Mouse (Mus musculus) midbrain, embryonic 10.5 days (tissue): ENCODE data around the gene Taco1. TPM values are rescaled to one million over a fixed set of nuclear protein-coding genes. Genes with fewer than 3 reads are reported as not detected.
"Not testable (repeated sequence)": the region's sequence is repeated elsewhere in the genome, so short reads cannot be mapped to it uniquely, and the experiment has no call there.

Experiments
- DNase-seq: peaks from one replicate; pipeline ENCODE4 v3.0.0-alpha.2; 2017; ENCODE audit warnings: low spot score
- H3K27ac ChIP-seq: fragments of 300-500 bp; sonication (generic); replicated peaks from 2 replicates; pipeline ENCODE4 v1.5.1; 2016; ENCODE audit warnings: mild to moderate bottlenecking
- H3K27me3 ChIP-seq: fragments of 300-500 bp; sonication (generic); 2 replicates; pipeline ENCODE4 v1.6.1; 2016; ENCODE audit warnings: low read depth, mild to moderate bottlenecking; ENCODE audit not compliant: poor library complexity, severe bottlenecking
- H3K36me3 ChIP-seq: fragments of 300-500 bp; sonication (generic); 2 replicates; pipeline ENCODE4 v1.6.1; 2016; ENCODE audit warnings: mild to moderate bottlenecking, moderate library complexity
- H3K4me1 ChIP-seq: fragments of 300-500 bp; sonication (generic); 2 replicates; pipeline ENCODE4 v1.6.1; 2016
- H3K4me3 ChIP-seq: fragments of 300-500 bp; sonication (generic); 2 replicates; pipeline ENCODE4 v1.5.1; 2016; ENCODE audit warnings: mild to moderate bottlenecking, moderate library complexity
- H3K9me3 ChIP-seq: fragments of 300-500 bp; sonication (generic); replicated peaks from 2 replicates; pipeline ENCODE4 v1.6.1; 2016; ENCODE audit warnings: mild to moderate bottlenecking
- WGBS: fragments of 180-500 bp; shearing (Covaris S2); methylation state at CpG from one replicate; pipeline ENCODE4 v1.1.7; 2016; 5-methylcytosine and 5-hydroxymethylcytosine counted together
- polyA plus RNA-seq: library from polyadenylated mRNA; unstranded; fragments of >200 nt; fragmentation: Nextera tagmentation; extraction: Ambion mirVana; gene quantifications from 2 replicates; pipeline ENCODE4 v1.2.1, GENCODE M21; 2016

Gene Taco1
- polyA plus RNA-seq, result 13.7 and 14.1 TPM in 2 replicates

- H3K27ac ChIP-seq, result peak within 1 kb of the TSS; percentile 85
- H3K27me3 ChIP-seq, result no peaks in the 10 kb centered on the region
- peaks cover 10% of the 10 kb centered on the region for H3K36me3 ChIP-seq
- no peaks in the 10 kb centered on the region for H3K9me3 ChIP-seq
- peaks cover 13% of the 10 kb centered on the region for H3K4me1 ChIP-seq
- under 1% methylated on average over 49 of the region's 49 CpGs for WGBS
- peak; percentile 93 for DNase-seq
- H3K4me3 ChIP-seq, result peak within 1 kb of the TSS; percentile 83
These were observed at the start of gene Taco1 for GRCm38 (mm10) chr11:106065923-106066571. Taco1 (plus strand) TSS chr11:106066061.

GRCm38 (mm10) chr11:106016440-106016839 lies 49.4 kb upstream of the Taco1 start:
- Histone ChIP-seq H3K9me3 (no peaks in the 10 kb centered on the region), H3K4me1 (peaks cover 28% of the 10 kb centered on the region), H3K36me3 (no peaks in the 10 kb centered on the region), H3K27me3 (peaks cover 32% of the 10 kb centered on the region), H3K27ac (no peak overlapping the region), H3K4me3 (no peak overlapping the region)
- WGBS, result 85% methylated on average over 5 of the region's 5 CpGs
- DNase-seq, result no peak

GRCm38 (mm10) chr11:106020051-106020763 lies 45.7 kb upstream of the Taco1 start:
- no peaks in the 10 kb centered on the region for H3K9me3 ChIP-seq
- H3K4me1 ChIP-seq, result peaks cover 15% of the 10 kb centered on the region
- H3K4me3 ChIP-seq, result peak overlapping the region; percentile 58
- peaks cover 35% of the 10 kb centered on the region for H3K27me3 ChIP-seq
- peak; percentile 57 for DNase-seq
- under 1% methylated on average over 50 of the region's 50 CpGs for WGBS
- peak overlapping the region; percentile 49 for H3K27ac ChIP-seq
- H3K36me3 ChIP-seq, result no peaks in the 10 kb centered on the region

GRCm38 (mm10) chr11:106025774-106026173 lies 40.1 kb upstream of the Taco1 start:
- WGBS, result 92% methylated on average over 3 of the region's 3 CpGs
- Histone ChIP-seq H3K9me3 (no peaks in the 10 kb centered on the region), H3K4me1 (no peaks in the 10 kb centered on the region; the same call in 1 of the 2 replicates), H3K27ac (no peak overlapping the region), H3K4me3 (no peak overlapping the region), H3K36me3 (0 out of 2 replicates have a peak, but pooled peaks cover 3% of the 10 kb centered on the region), H3K27me3 (peaks cover 14% of the 10 kb centered on the region)
- DNase-seq, result no peak

- H3K36me3 ChIP-seq, result 0 out of 2 replicates have a peak, but pooled peaks cover 3% of the 10 kb centered on the region
- no peak overlapping the region for H3K27ac ChIP-seq
- H3K4me3 ChIP-seq, result no peak overlapping the region
- no peaks in the 10 kb centered on the region for H3K4me1 ChIP-seq
- H3K9me3 ChIP-seq, result no peaks in the 10 kb centered on the region
- peak; percentile 47 for DNase-seq
- 41% methylated on average over 11 of the region's 11 CpGs for WGBS
- peaks cover 5% of the 10 kb centered on the region for H3K27me3 ChIP-seq
These were observed 39.3 kb upstream of the Taco1 start for GRCm38 (mm10) chr11:106026465-106027151.

- H3K27me3 ChIP-seq, result no peaks in the 10 kb centered on the region
- WGBS, result 90% methylated on average over 5 of the region's 5 CpGs
- DNase-seq, result no peak
- H3K36me3 ChIP-seq, result 0 out of 2 replicates have a peak, but pooled peaks cover 3% of the 10 kb centered on the region
- no peaks in the 10 kb centered on the region for H3K4me1 ChIP-seq
- 0 out of 2 replicates have a peak, but pooled peaks cover 3% of the 10 kb centered on the region for H3K9me3 ChIP-seq
- H3K27ac ChIP-seq, result no peak overlapping the region
- H3K4me3 ChIP-seq, result no peak overlapping the region
These were observed 38.3 kb upstream of the Taco1 start for GRCm38 (mm10) chr11:106027607-106028006.

GRCm38 (mm10) chr11:106032074-106032473 lies 33.8 kb upstream of the Taco1 start:
- H3K27me3 ChIP-seq, DNase-seq, H3K36me3 ChIP-seq, H3K9me3 ChIP-seq: not testable (repeated sequence)
- Histone ChIP-seq H3K4me1 (peaks cover 13% of the 10 kb centered on the region), H3K4me3 (peak overlapping the region; percentile 47), H3K27ac (peak overlapping the region; percentile 71; the same call in 1 of the 2 replicates)
- WGBS, result 40% methylated on average over 15 of the region's 25 CpGs

- peak; percentile 36 for DNase-seq
- 37% methylated on average over 11 of the region's 11 CpGs for WGBS
These were observed 32.4 kb upstream of the Taco1 start for GRCm38 (mm10) chr11:106033491-106033919.

GRCm38 (mm10) chr11:106034986-106035385 lies 30.9 kb upstream of the Taco1 start:
- Histone ChIP-seq H3K27me3 (no peaks in the 10 kb centered on the region), H3K36me3 (peaks cover 3% of the 10 kb centered on the region; the same call in 1 of the 2 replicates), H3K4me3 (no peak overlapping the region), H3K27ac (no peak overlapping the region), H3K4me1 (peaks cover 30% of the 10 kb centered on the region), H3K9me3 (0 out of 2 replicates have a peak, but pooled peaks cover 3% of the 10 kb centered on the region)
- WGBS, result 90% methylated on average over 9 of the region's 9 CpGs
- no peak for DNase-seq

More at GRCm38 (mm10) chr11:106033491-106033919, 32.4 kb upstream of the Taco1 start:
- no peaks in the 10 kb centered on the region for H3K36me3 ChIP-seq
- peak overlapping the region; percentile 70 for H3K27ac ChIP-seq
- peaks cover 25% of the 10 kb centered on the region for H3K4me1 ChIP-seq
- H3K27me3 ChIP-seq, result no peaks in the 10 kb centered on the region
- H3K4me3 ChIP-seq, result peak overlapping the region; percentile 38; the same call in 1 of the 2 replicates
- H3K9me3 ChIP-seq, result 0 out of 2 replicates have a peak, but pooled peaks cover 3% of the 10 kb centered on the region

- DNase-seq, result peak; percentile 98
These were observed 29.1 kb upstream of the Taco1 start, which contains the start of gene Dcaf7 for GRCm38 (mm10) chr11:106036548-106037417. Dcaf7 (plus strand) TSS chr11:106036872.

GRCm38 (mm10) chr11:106037418-106037751 lies 28.5 kb upstream of the Taco1 start:
- under 1% methylated on average over 13 of the region's 13 CpGs for WGBS
- H3K27ac ChIP-seq, result peak overlapping the region; percentile 90
- peak; percentile 59 for DNase-seq

More at GRCm38 (mm10) chr11:106036548-106037417, 29.1 kb upstream of the Taco1 start, which contains the start of gene Dcaf7:
- H3K9me3 ChIP-seq, result 0 out of 2 replicates have a peak, but pooled peaks cover 2% of the 10 kb centered on the region
- no peaks in the 10 kb centered on the region for H3K27me3 ChIP-seq
- peaks cover 30% of the 10 kb centered on the region for H3K4me1 ChIP-seq
- peak within 1 kb of the TSS; percentile 90 for H3K27ac ChIP-seq
- H3K4me3 ChIP-seq, result peak within 1 kb of the TSS; percentile 90
- WGBS, result under 1% methylated on average over 66 of the region's 66 CpGs
- peaks cover 3% of the 10 kb centered on the region; the same call in 1 of the 2 replicates for H3K36me3 ChIP-seq

More at GRCm38 (mm10) chr11:106037418-106037751, 28.5 kb upstream of the Taco1 start:
- Histone ChIP-seq H3K4me3 (peak overlapping the region; percentile 90), H3K9me3 (no peaks in the 10 kb centered on the region), H3K36me3 (peaks cover 3% of the 10 kb centered on the region; the same call in 1 of the 2 replicates), H3K4me1 (peaks cover 30% of the 10 kb centered on the region), H3K27me3 (no peaks in the 10 kb centered on the region)
